Mouse (Mus musculus): Measurements from ENCODE around the gene Tbc1d15. TPM values are rescaled to one million over a fixed set of nuclear protein-coding genes. Genes with fewer than 3 reads are reported as not detected.

Tbc1d15 gene
- polyA plus RNA-seq, 1 experiment from 2014 or later = 58.0 TPM

DNA sequence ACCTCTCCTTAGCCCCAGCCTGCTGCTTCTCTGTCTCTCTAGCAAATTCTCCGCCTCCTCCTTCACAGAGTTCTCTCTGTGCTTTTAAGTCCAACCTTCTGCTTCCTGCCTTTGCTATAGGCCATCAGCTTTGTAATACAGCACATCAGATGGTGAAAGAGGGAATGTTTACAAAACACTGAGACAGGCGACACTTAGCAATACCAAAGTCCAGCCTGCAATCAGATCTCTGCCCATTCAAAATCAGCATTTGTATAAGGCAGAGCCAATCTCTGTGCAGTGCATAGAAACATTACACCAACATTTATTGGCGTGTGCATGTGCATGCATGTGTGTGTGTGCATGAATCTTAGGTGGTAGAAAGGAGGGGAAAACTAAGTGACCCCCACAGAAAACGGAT is 13.3 kb downstream of the Tbc1d15 start:
- Histone ChIP-seq H3K9me3 (no peaks in the 10 kb centered on the region), H3K9ac (no peak overlapping the region), H3K27me3 (no peaks in the 10 kb centered on the region), H3K4me1 (no peaks in the 10 kb centered on the region), H3K4me3 (no peak overlapping the region), H3K36me3 (peaks cover 26% of the 10 kb centered on the region), H3K4me2 (replicated peaks) (no peak overlapping the region), H3K27ac (no peak overlapping the region)
- no peak for ATAC-seq (ENCODE audit: insufficient number of reproducible peaks, insufficient read depth, low FRiP score, low TSS enrichment)
- 82% methylated on average over 4 of the region's 4 CpGs for WGBS

- Histone ChIP-seq H3K27me3 (no peaks in the 10 kb centered on the region), H3K9me3 (no peaks in the 10 kb centered on the region), H3K4me2 (replicated peaks) (no peak overlapping the region), H3K36me3 (peaks cover 27% of the 10 kb centered on the region), H3K4me3 (no peak overlapping the region), H3K9ac (no peak overlapping the region), H3K27ac (no peak overlapping the region), H3K4me1 (no peaks in the 10 kb centered on the region)
- 81% methylated on average over 4 of the region's 4 CpGs for WGBS
- ATAC-seq (ENCODE audit: insufficient number of reproducible peaks, insufficient read depth, low FRiP score, low TSS enrichment) = no peak
These were observed 14.5 kb downstream of the Tbc1d15 start for GRCm38 (mm10) chr10:115236733-115237132.

- Histone ChIP-seq H3K9ac (no peak overlapping the region), H3K4me1 (no peaks in the 10 kb centered on the region), H3K4me3 (no peak overlapping the region), H3K27me3 (no peaks in the 10 kb centered on the region), H3K4me2 (replicated peaks) (no peak overlapping the region), H3K27ac (no peak overlapping the region), H3K36me3 (peaks cover 27% of the 10 kb centered on the region), H3K9me3 (no peaks in the 10 kb centered on the region)
- 89% methylated on average over 9 of the region's 9 CpGs for WGBS
- ATAC-seq (ENCODE audit: insufficient number of reproducible peaks, insufficient read depth, low FRiP score, low TSS enrichment) = no peak
These were observed 15.8 kb downstream of the Tbc1d15 start for GRCm38 (mm10) chr10:115235501-115235900.

DNA sequence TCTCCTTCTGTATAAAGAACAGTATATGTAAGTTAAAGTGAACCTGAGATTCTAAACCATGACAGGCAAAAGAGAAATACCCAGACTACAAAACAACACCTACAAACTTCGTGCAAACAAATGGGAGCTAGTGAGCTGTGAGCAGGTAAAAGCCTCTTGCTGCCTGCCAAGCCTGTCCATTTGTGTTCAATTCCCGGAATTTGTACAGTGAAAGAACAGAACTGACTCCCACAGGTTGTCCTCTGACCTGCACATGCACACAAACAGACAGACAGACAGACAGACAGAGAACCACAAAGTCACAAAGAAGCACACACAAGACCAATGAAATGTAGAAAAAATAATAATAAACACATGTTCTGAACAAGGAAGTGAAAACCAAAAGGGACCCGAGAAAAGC is 17.5 kb downstream of the Tbc1d15 start:
- no peaks in the 10 kb centered on the region for H3K4me1 ChIP-seq
- H3K27ac ChIP-seq = no peak overlapping the region
- no peak for ATAC-seq (ENCODE audit: insufficient number of reproducible peaks, insufficient read depth, low FRiP score, low TSS enrichment)
- H3K36me3 ChIP-seq = peaks cover 18% of the 10 kb centered on the region
- no peaks in the 10 kb centered on the region for H3K27me3 ChIP-seq
- H3K4me2 ChIP-seq (replicated peaks) = no peak overlapping the region
- H3K4me3 ChIP-seq = no peak overlapping the region
- 84% methylated on average over 3 of the region's 3 CpGs for WGBS
- H3K9ac ChIP-seq = no peak overlapping the region
- no peaks in the 10 kb centered on the region for H3K9me3 ChIP-seq

DNA sequence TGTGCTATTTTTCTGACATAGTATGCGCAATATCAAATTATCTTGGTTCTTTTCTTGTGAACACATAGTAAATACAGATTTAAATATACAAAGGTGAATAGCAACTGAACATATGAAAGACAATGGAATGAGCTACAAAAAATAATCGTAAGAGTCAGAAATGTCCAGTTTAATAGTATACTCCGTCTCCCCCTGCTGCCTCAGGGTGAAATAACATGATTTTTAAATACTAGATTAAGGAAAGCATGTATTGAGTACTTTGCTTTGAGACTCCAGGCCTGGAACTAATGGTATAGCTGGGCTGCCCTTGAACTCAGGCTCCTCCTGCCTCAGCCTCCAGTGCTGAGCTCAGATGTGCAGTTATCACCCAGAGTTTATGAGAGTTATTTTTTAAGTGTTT is 18.8 kb downstream of the Tbc1d15 start:
- no peak overlapping the region for H3K27ac ChIP-seq
- no peaks in the 10 kb centered on the region for H3K4me1 ChIP-seq
- H3K4me2 ChIP-seq (replicated peaks) = no peak overlapping the region
- no peak overlapping the region for H3K9ac ChIP-seq
- H3K4me3 ChIP-seq = no peak overlapping the region
- H3K9me3 ChIP-seq = no peaks in the 10 kb centered on the region
- 90% methylated on average over 3 of the region's 3 CpGs for WGBS
- H3K27me3 ChIP-seq = no peaks in the 10 kb centered on the region
- H3K36me3 ChIP-seq = peaks cover 7% of the 10 kb centered on the region
- no peak for ATAC-seq (ENCODE audit: insufficient number of reproducible peaks, insufficient read depth, low FRiP score, low TSS enrichment)

GRCm38 (mm10) chr10:115229023-115229422 is 22.2 kb downstream of the Tbc1d15 start:
- WGBS = 89% methylated on average over 9 of the region's 9 CpGs
- H3K9me3 ChIP-seq = no peaks in the 10 kb centered on the region
- H3K27ac ChIP-seq = no peak overlapping the region
- no peak overlapping the region for H3K4me3 ChIP-seq
- H3K36me3 ChIP-seq = peaks cover 20% of the 10 kb centered on the region
- no peak overlapping the region for H3K9ac ChIP-seq
- H3K4me2 ChIP-seq (replicated peaks) = no peak overlapping the region
- H3K27me3 ChIP-seq = no peaks in the 10 kb centered on the region
- no peak for ATAC-seq (ENCODE audit: insufficient number of reproducible peaks, insufficient read depth, low FRiP score, low TSS enrichment)
- no peaks in the 10 kb centered on the region for H3K4me1 ChIP-seq

DNA sequence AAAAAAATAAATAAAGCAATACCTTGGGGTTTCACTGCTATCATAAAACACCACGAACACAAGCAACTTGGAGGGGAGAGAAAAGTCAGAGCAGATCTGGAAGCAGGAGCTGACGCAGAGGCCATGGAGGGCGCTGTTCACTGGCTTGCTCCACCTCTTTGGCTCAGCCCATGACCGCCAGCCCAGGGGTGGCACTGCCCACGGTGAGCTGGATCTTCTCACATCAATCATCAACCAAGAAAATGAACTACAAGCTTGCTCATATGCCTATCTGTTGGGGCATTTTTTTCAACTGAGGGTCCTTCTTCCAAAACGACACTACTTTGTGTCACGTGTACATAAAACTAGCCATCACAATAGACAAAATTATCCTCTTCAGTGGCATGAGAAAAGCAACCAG is 24.7 kb downstream of the Tbc1d15 start:
- Histone ChIP-seq H3K9me3 (no peaks in the 10 kb centered on the region), H3K4me1 (no peaks in the 10 kb centered on the region), H3K27me3 (no peaks in the 10 kb centered on the region), H3K9ac (no peak overlapping the region), H3K4me2 (replicated peaks) (no peak overlapping the region), H3K27ac (no peak overlapping the region), H3K36me3 (0 out of 2 replicates have a peak, but pooled peaks cover 16% of the 10 kb centered on the region), H3K4me3 (no peak overlapping the region)
- WGBS = 88% methylated on average over 7 of the region's 7 CpGs
- no peak for ATAC-seq (ENCODE audit: insufficient number of reproducible peaks, insufficient read depth, low FRiP score, low TSS enrichment)

GRCm38 (mm10) chr10:115223845-115224244 is 27.4 kb downstream of the Tbc1d15 start:
- ATAC-seq (ENCODE audit: insufficient number of reproducible peaks, insufficient read depth, low FRiP score, low TSS enrichment) = no peak
- Histone ChIP-seq H3K9me3 (no peaks in the 10 kb centered on the region), H3K4me3 (no peak overlapping the region), H3K4me2 (replicated peaks) (no peak overlapping the region), H3K27ac (no peak overlapping the region), H3K27me3 (no peaks in the 10 kb centered on the region), H3K4me1 (no peaks in the 10 kb centered on the region), H3K9ac (no peak overlapping the region), H3K36me3 (peaks cover 18% of the 10 kb centered on the region)
- WGBS = 81% methylated on average over 3 of the region's 3 CpGs

DNA sequence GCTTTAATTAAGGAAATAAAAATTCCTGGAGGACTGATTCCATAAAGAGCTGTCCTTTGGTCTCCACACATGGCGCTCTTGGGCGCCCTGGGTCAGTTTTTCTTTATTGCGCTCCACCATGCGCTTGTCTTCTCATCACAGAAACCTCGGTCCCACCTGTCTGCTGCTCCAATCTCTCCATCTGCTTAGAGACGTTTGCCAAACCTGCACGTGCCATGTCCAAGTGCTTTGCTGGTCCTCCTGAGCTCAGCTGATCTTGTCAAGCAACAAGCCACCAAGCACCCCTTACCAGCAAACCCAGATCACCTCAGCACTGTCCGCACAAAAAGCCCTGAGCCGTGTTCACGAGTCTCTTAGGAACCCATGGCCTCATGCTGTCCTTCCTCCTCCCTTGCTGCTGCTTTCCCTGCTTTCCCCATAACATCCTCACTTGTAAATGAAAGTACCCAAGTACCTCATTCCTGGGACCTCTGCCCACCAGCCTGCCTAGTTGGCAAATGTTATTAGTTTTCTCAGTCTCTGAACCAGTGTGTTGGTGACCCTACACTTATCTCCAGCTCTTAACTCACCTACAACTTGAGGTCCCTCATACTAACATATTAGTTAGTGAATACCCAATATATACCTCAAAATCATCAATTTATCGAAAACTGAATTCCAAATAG is 38.2 kb downstream of the Tbc1d15 start:
- Histone ChIP-seq H3K9ac (no peak overlapping the region), H3K4me3 (no peak overlapping the region), H3K36me3 (peaks cover 44% of the 10 kb centered on the region), H3K27ac (no peak overlapping the region), H3K4me2 (replicated peaks) (no peak overlapping the region), H3K4me1 (no peaks in the 10 kb centered on the region), H3K27me3 (no peaks in the 10 kb centered on the region), H3K9me3 (no peaks in the 10 kb centered on the region)
- no peak for ATAC-seq (ENCODE audit: insufficient number of reproducible peaks, insufficient read depth, low FRiP score, low TSS enrichment)
- WGBS = 92% methylated on average over 11 of the region's 11 CpGs

DNA sequence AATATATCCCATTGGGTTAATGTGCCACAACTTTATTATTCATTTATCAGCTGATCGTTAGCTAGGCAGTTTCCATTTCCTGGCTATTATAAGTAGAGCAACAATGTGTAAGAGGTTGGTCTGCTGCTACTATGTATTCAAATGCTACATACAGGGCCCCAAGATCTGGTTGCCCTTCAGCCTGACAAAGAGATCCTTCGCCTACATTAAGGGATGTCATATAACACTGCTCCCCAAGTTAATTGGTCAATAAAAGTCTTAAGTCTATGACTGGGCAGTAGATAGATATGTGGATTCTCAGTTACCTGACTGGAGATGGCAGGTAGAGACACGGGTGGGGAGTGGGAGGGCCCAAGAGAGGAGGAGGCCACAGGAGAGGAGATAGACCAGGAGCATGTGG is 45.4 kb downstream of the Tbc1d15 start:
- H3K9me3 ChIP-seq = no peaks in the 10 kb centered on the region
- 86% methylated on average over 3 of the region's 3 CpGs for WGBS

DNA sequence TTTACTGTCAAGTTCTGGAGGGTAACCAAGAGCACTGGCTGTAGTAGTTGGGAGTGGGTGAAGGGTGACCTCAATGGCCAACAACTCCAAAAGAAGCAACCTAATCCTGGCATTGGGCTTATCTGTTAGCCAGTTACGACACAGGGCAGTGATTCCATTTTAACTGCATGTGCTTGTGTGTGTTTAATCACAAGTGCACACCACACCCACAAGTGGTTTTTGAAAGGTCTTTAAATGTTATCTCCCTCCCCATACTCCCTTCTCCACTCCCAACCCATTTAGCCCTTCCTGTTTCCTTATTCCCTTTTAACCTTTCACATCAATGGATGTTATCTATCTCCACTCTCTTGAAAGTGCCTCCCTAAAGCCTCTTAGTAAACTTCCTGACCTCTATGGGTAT is 46.0 kb downstream of the Tbc1d15 start:
- H3K4me1 ChIP-seq = no peaks in the 10 kb centered on the region
- H3K9me3 ChIP-seq = no peaks in the 10 kb centered on the region
- no peak overlapping the region for H3K4me3 ChIP-seq
- H3K36me3 ChIP-seq = peaks cover 31% of the 10 kb centered on the region
- ATAC-seq (ENCODE audit: insufficient number of reproducible peaks, insufficient read depth, low FRiP score, low TSS enrichment) = no peak
- WGBS = 85% methylated on average over 1 of the region's 1 CpGs
- H3K27ac ChIP-seq = no peak overlapping the region
- H3K27me3 ChIP-seq = no peaks in the 10 kb centered on the region
- H3K4me2 ChIP-seq (replicated peaks) = no peak overlapping the region
- no peak overlapping the region for H3K9ac ChIP-seq

More for the DNA sequence above, 45.4 kb downstream of the Tbc1d15 start:
- H3K36me3 ChIP-seq = peaks cover 28% of the 10 kb centered on the region
- H3K4me3 ChIP-seq = no peak overlapping the region
- no peak overlapping the region for H3K9ac ChIP-seq
- H3K27ac ChIP-seq = no peak overlapping the region
- ATAC-seq (ENCODE audit: insufficient number of reproducible peaks, insufficient read depth, low FRiP score, low TSS enrichment) = no peak
- H3K27me3 ChIP-seq = no peaks in the 10 kb centered on the region
- no peak overlapping the region for H3K4me2 ChIP-seq (replicated peaks)
- H3K4me1 ChIP-seq = no peaks in the 10 kb centered on the region

- Histone ChIP-seq H3K36me3 (no peaks in the 10 kb centered on the region), H3K27ac (no peak overlapping the region), H3K9ac (no peak overlapping the region), H3K4me3 (no peak overlapping the region), H3K4me1 (no peaks in the 10 kb centered on the region), H3K27me3 (no peaks in the 10 kb centered on the region), H3K4me2 (replicated peaks) (no peak overlapping the region), H3K9me3 (no peaks in the 10 kb centered on the region)
- no peak for ATAC-seq (ENCODE audit: insufficient number of reproducible peaks, insufficient read depth, low FRiP score, low TSS enrichment)
- WGBS = 80% methylated on average over 7 of the region's 7 CpGs
These were observed 60.1 kb downstream of the Tbc1d15 start for GRCm38 (mm10) chr10:115191214-115191613.

Data from embryonic facial prominence, embryonic 12.5 days (tissue).